Mouse (Mus musculus): ENCODE results near the gene Otud5.
"Not testable (repeated sequence)": the region's sequence is repeated elsewhere in the genome, so short reads cannot be mapped to it uniquely, and the experiment has no call there.

Gene Otud5

GRCm38 (mm10) chrX:7841163-7842162, at the start of gene Otud5:
TSS of gene Otud5 (plus strand) at chrX:7841364.
- DNase-seq (ENCODE audit: low spot score) = peak; percentile 90

GRCm38 (mm10) chrX:7793361-7793760, 47.8 kb upstream of the Otud5 start:
- DNase-seq (ENCODE audit: low spot score) = no peak

DNA sequence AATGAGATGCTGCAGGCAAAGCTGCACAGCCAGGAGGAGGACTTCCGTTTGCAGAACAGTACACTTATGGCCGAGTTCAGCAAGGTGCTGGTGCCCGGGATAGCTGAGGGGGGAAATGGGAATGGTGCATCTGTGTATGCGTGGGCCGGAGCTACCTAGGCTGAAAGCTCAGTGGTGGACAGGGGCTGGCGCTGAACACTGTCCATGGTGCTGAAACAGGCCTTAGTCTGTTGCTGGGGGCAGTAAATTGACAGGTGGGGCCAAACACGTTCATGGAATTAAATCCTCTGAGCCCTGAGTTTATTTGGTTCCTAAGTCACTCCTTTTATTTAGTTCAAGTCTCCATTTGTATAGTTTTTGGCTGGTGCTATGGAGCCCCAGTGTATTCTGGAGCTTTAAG, 46.1 kb upstream of the Otud5 start:
- no peak for DNase-seq (ENCODE audit: low spot score)

DNA sequence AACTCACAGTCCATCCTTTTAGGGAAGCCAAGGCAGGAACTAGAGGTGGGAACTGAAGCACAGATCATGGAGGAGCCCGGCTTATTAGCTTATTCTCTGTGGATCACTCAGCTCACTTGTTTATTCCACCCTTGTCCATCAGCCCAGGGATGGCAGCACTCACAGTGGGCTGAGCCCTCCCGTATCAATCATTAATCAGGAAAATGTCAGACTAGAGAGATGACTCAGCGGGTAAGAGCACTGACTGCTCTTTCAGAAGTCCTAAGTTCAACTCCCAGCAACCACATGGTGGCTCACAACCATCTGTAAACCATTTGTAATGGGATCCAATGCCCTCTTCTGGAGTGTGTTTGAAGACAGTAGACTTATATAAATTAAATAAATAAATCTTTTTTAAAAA, 43.8 kb upstream of the Otud5 start:
- no peak for DNase-seq (ENCODE audit: low spot score)

GRCm38 (mm10) chrX:7802157-7802556, 39.0 kb upstream of the Otud5 start:
- DNase-seq (ENCODE audit: low spot score) = not testable (repeated sequence)

DNA sequence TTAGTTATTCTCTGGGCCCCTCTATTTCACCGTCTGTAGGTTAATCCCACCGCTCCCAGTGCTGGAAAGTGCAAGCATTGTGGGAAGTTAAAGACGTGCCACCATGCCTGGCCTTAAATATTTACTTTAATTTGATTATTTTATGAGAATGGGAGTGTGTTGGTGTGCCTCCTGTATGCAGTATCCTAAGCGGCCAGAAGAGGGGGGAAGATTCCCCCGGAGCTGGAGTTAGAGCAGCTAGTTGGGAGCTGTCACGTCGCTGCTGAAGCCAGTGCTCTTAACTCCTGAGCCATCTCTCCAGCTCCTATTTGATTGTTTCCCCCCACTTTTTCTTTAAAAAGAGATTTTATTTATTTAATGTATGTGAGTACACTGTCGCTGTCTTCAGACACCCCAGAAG, 26.1 kb upstream of the Otud5 start:
- not testable (repeated sequence) for DNase-seq (ENCODE audit: low spot score)

DNA sequence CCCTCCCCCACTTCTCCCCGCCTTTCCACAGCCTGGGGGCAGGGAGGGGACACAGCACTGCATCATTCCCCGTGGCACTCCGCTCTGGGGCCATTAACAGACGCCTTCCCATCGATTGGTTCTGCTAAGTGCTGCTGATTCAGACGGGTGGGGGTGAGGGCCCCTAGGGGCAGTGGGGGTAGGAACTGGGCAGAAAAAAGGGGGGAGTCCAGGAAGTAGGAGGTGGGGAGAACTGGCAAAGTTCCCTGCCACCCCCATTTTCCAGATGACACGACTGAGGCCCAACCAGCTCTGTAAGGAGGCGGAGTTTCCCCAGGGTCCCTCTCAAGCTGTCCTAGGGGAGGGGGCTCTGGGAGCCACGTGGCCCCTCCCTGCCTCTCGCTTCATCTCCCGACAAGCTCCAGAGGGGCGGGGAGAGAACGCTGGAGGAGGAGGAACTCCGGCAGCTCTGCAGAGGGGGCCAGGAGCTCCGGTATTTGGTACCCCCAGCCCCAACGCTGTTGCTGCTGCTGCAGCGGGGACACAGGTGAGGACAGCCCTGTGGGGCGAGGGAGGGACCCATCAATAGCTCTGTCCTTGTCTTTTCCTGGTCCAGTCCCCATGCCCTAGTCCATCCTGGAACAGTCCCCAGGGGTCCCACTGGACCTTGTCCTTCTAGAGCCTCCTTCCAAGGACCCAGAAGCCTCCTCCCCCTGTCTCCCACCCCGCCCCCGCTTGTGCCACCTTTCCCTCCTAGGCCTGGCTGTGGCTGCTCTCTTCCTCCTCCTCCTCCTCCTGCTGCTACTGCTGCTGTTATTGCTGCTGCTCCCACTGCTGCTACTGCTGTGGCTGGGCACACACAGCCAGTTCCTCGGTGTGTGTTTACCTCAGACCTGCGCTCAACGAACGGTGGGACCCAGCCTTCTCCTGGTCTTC, 19.0 kb upstream of the Otud5 start, which contains the start of gene Kcnd1:
Gene Kcnd1, plus strand, starts transcription at position 425 of the 915 bp plus-strand sequence.
- DNase-seq (ENCODE audit: low spot score) = peak; percentile 17

DNA sequence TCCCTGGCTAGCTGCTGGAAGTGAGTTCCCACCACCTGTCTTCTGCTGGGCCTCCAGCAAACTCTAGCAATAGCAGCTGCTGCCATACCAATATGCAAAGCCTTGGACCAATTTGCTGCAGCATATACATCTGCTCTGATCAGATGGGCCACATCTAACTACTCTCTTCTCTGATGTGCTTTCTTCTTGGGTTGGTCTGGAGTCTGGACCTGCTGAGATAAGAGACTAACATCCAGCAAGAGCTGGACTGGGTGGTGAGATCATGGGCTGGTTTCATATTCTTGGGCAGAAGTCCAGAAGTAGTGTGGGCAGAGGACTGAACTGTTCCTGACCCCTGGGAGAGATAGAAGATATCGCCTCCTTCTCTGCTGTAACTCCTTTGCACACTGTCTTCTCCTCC, 4.0 kb upstream of the Otud5 start:
- no peak for DNase-seq (ENCODE audit: low spot score)

GRCm38 (mm10) chrX:7840842-7841162, 362 bp upstream of the Otud5 start:
- DNase-seq (ENCODE audit: low spot score) = no peak

GRCm38 (mm10) chrX:7842318-7842717, 1.2 kb downstream of the Otud5 start:
- DNase-seq (ENCODE audit: low spot score) = no peak

- no peak for DNase-seq (ENCODE audit: low spot score)
Observed at GRCm38 (mm10) chrX:7847845-7848244, 6.7 kb downstream of the Otud5 start.

DNA sequence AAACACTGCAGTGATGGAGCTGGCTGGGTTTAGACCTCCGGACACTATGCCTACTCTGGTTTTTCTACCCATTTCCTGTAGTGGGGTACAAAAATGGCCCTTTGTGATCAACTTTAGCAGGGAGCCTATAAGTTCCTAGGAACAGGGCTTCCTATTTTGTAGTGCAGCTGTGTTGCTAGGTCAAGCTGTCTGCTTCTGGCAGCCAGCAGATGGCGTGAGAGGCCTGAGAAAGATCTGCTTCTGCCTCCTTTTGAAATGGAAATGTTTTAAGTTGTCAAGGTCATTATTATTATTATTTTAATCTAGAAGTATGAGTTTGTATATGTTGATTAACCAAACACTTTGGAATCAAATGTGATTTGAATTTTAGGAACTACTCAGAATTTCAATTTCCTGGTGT, 13.4 kb downstream of the Otud5 start:
- DNase-seq (ENCODE audit: low spot score) = no peak

DNA sequence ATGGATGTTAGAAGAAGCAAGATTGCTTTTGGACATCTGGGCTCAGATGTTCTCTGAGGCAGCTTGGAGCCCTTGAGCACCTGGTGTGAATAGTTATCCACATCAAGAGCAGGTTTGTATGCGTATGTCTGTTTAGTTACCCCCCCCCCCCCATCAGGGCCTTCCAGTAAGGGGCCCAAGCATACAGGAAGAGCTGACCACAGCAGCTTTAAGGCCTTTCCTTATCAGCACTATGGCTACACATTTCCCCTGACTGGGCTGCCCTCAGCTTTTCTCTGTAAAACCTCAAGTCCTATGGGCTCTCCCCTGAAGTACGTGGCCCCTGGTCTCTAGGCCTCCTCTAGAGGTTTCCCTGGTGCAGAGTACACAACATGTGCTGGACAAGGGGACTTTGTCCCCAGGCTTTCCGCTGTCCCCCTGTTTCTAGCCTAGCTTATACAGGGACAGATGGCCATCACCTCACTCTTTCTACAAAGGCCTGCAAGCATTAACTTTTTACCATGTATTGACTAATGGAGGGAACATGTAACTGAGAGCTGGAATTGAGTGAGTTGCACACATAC, 18.1 kb downstream of the Otud5 start:
- no peak for DNase-seq (ENCODE audit: low spot score)

- no peak for DNase-seq (ENCODE audit: low spot score)
Observed at GRCm38 (mm10) chrX:7863181-7863580, 22.0 kb downstream of the Otud5 start.

GRCm38 (mm10) chrX:7864551-7864950, 23.4 kb downstream of the Otud5 start:
- DNase-seq (ENCODE audit: low spot score) = no peak

DNA sequence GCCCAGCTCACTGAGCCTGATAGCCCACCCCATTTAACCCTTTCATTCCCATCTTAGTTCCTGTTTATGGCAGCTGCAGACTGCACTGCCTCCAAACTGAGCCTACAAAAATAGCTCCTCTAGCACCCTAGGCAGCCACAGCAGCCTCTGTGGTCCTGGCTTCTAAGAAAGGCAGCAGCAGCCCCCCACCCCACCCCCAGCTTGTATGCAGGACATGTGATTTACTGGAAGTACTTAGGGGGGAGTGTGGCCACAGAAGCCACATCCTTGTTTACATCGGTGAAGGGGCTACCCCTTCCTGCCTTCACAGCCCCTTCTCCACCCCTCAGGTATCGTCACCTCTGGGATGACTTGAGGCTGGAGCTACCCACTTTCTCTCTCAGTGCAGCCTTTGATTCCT, 24.2 kb downstream of the Otud5 start:
- no peak for DNase-seq (ENCODE audit: low spot score)

DNA sequence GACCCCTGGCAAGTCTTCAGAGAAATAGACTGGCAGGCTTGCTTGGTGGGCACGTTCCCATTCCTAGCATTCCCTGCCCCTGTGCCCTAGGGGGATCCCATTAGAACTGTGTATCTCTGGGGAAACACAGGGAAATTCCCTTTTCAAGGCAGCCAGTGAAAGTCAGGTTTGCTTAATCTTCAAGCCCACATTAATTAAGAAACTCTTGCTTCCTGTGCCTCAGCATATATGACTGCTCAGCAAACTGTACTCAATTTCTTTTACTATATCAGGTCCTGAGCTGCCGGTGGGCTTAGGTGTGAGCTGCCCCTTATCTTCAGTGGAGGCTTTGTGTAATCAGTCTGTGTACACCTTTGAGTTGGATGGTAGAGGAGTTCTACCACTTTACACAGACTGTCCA, 24.6 kb downstream of the Otud5 start:
- DNase-seq (ENCODE audit: low spot score) = no peak

- no peak for DNase-seq (ENCODE audit: low spot score)
Observed at GRCm38 (mm10) chrX:7867141-7867540, 26.0 kb downstream of the Otud5 start.

GRCm38 (mm10) chrX:7868506-7868905, 27.3 kb downstream of the Otud5 start:
- no peak for DNase-seq (ENCODE audit: low spot score)

GRCm38 (mm10) chrX:7869826-7870225, 28.7 kb downstream of the Otud5 start:
- no peak for DNase-seq (ENCODE audit: low spot score)

DNA sequence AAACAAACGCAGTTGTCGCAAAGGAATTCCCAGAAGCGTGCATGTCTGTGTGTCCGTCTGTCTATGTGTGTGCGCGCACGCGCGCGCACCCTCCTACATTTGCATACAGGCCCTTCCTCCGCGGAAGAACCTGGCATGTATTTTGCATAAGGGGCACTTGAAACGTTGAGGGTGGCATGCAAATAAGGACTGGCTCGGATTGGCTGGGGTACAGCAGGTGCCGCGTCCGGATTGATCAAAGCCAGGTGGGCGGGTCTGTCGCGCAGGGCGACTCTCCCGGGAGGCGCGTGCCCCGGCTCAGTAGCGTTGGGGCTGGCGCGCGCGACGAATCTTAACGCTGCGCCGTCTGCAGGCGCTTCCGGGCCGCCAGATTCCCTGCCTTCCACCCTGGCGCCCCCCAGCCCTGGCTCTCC, 36.8 kb downstream of the Otud5 start, which contains the start of gene Pim2:
Gene Pim2, plus strand, starts transcription at position 256 of the 413 bp plus-strand sequence.
- peak; percentile 82 for DNase-seq (ENCODE audit: low spot score)

DNA sequence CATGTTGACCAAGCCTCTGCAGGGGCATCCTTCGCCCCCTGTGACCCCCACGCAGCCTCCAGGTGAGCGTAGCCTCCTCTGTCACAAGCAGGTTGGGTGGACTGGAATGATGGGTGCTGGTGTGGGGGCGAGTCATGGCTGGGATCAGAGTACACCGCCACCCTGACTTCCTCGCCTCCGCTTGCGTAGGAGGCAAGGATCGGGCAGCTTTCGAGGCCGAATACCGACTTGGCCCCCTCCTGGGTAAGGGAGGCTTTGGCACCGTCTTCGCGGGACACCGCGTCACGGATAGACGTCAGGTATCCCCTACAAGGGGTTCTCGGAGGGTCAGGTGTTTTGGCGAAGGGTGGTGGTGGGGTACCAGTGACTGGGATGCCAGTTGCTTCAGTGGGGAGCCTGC, 37.3 kb downstream of the Otud5 start:
- DNase-seq (ENCODE audit: low spot score) = no peak
